Mouse (Mus musculus): ENCODE measurements at regions not wholly inside any gene's neighbourhood (a gene's known extent, or its start where the extent isn't known, plus 50 kb on each side); places are given as distances from the start of the nearest gene placed in this dataset.
A peak's percentile ranks its signal among the peaks of the same experiment; 100 is the strongest.

GRCm38 (mm10) chr4:24154418-24154817 lies 341.8 kb upstream of the Mms22l start:
- DNase-seq, result peak; percentile 87 to 89

- DNase-seq, result no peak
These were observed 322.5 kb upstream of the Mms22l start for GRCm38 (mm10) chr4:24173750-24174149.

GRCm38 (mm10) chr4:24213262-24214036 lies 282.8 kb upstream of the Mms22l start:
- no peak for DNase-seq

- DNase-seq, result no peak
These were observed 282.3 kb upstream of the Mms22l start for GRCm38 (mm10) chr4:24214037-24214362.

- no peak for DNase-seq
These were observed 277.8 kb upstream of the Mms22l start for GRCm38 (mm10) chr4:24218383-24218934.

GRCm38 (mm10) chr4:24219074-24219497 lies 277.2 kb upstream of the Mms22l start:
- no peak for DNase-seq

- no peak for DNase-seq
These were observed 276.7 kb upstream of the Mms22l start for GRCm38 (mm10) chr4:24219583-24219982.

GRCm38 (mm10) chr4:24245124-24245523 lies 251.1 kb upstream of the Mms22l start:
- no peak for DNase-seq

GRCm38 (mm10) chr4:24248142-24249054 lies 247.9 kb upstream of the Mms22l start:
- no peak for DNase-seq

- peak; percentile 49 to 55 for DNase-seq
These were observed 246.8 kb upstream of the Mms22l start for GRCm38 (mm10) chr4:24249243-24249970.

GRCm38 (mm10) chr4:24278154-24278553 lies 218.1 kb upstream of the Mms22l start:
- DNase-seq, result no peak
